Mouse (Mus musculus): ENCODE data around the gene Focad.

GRCm38 (mm10) chr4:88300832-88301621 lies 206.6 kb downstream of the Focad start:
- TF ChIP-seq CTCF (IDR thresholded peaks at IDR 0.05; ENCODE audit: control insufficient read depth, insufficient read depth, low read length) (no peak), POLR2A (IDR thresholded peaks at IDR 0.05; ENCODE audit: borderline replicate concordance, control insufficient read depth, low read depth, low read length) (no peak)
